Mouse (Mus musculus) G1E (cell line): ENCODE results near the gene Upf1.

Source experiments
- CTCF ChIP-seq: IDR thresholded peaks from 2 replicates; pipeline ENCODE4 v1.5.1; 2012; ENCODE audit warnings: low read depth, low read length, inconsistent platforms, mixed read lengths
- TAL1 ChIP-seq: conservative IDR thresholded peaks from 2 replicates; pipeline ENCODE4 v1.6.1; 2012; ENCODE audit warnings: low read depth, low read length, inconsistent platforms, mixed read lengths

DNA sequence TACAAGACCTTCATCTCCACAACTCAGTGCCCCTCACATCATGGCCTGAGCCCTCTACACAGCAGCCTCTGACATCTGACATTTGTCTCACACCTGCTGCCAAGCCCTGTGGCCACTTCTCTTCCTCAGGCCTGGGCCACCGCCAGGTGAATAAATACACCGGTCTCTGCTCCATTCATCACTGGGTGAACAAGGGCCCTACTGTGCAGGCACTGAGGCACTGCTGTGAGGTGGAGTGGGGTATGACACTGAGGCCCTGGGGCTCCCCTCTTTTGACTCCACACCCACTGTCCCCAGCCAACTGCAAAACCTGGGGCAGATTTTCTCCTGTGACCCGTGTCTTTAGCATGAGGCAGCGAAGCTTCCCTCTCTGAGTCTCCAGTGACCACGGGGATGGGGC lies 13.5 kb upstream of the Upf1 start:
- TF ChIP-seq CTCF (no peak), TAL1 (no peak)
